Mouse (Mus musculus) T-helper 1 cell (primary cell): ENCODE results near the gene Tubg1.
"Not testable (repeated sequence)": the region's sequence is repeated elsewhere in the genome, so short reads cannot be mapped to it uniquely, and the experiment has no call there.

Experiments used
- in situ Hi-C: fragments of 300-600 bp; cut with MboI, MseI; formaldehyde crosslinking; loops from one replicate; pipeline ENCODE4 v1.15.1; 2025; ENCODE audit warnings: high pct_unique_total_duplicates

Tubg1 gene

GRCm38 (mm10) chr11:101140164-101140819 is 20.6 kb downstream of the Tubg1 start:
- in situ Hi-C loops, result no loop called here

- in situ Hi-C loops, result no loop called here
These were observed 21.4 kb downstream of the Tubg1 start for GRCm38 (mm10) chr11:101141088-101141487.

GRCm38 (mm10) chr11:101142215-101142967 is 22.7 kb downstream of the Tubg1 start:
- in situ Hi-C loops, result no loop called here

GRCm38 (mm10) chr11:101143338-101144225 is 23.8 kb downstream of the Tubg1 start:
- in situ Hi-C loops, result no loop called here

GRCm38 (mm10) chr11:101146377-101146776 is 26.6 kb downstream of the Tubg1 start:
- in situ Hi-C loops, result no loop called here

- in situ Hi-C loops, result no loop called here
These were observed 29.0 kb downstream of the Tubg1 start for GRCm38 (mm10) chr11:101148751-101149150.

GRCm38 (mm10) chr11:101149178-101150105 is 29.7 kb downstream of the Tubg1 start:
- in situ Hi-C loops, result no loop called here

- in situ Hi-C loops, result no loop called here
These were observed 31.3 kb downstream of the Tubg1 start for GRCm38 (mm10) chr11:101151063-101151462.

- in situ Hi-C loops, result no loop called here
These were observed 33.1 kb downstream of the Tubg1 start for GRCm38 (mm10) chr11:101152825-101153224.

GRCm38 (mm10) chr11:101154648-101155047 is 34.9 kb downstream of the Tubg1 start:
- in situ Hi-C loops, result no loop called here

GRCm38 (mm10) chr11:101155151-101155550 is 35.4 kb downstream of the Tubg1 start:
- in situ Hi-C loops, result no loop called here

- in situ Hi-C loops, result no loop called here
These were observed 36.1 kb downstream of the Tubg1 start, which contains the start of gene Tubg2 for GRCm38 (mm10) chr11:101155728-101156371. Gene Tubg2, plus strand, starts transcription at chr11:101155907.

- in situ Hi-C loops, result not testable (repeated sequence)
These were observed 40.4 kb downstream of the Tubg1 start for GRCm38 (mm10) chr11:101160151-101160550.

- in situ Hi-C loops, result not testable (repeated sequence)
These were observed 41.3 kb downstream of the Tubg1 start for GRCm38 (mm10) chr11:101160981-101161505.

- in situ Hi-C loops, result no loop called here
These were observed 41.8 kb downstream of the Tubg1 start for GRCm38 (mm10) chr11:101161551-101161950.

GRCm38 (mm10) chr11:101162301-101162700 is 42.6 kb downstream of the Tubg1 start:
- in situ Hi-C loops, result no loop called here

GRCm38 (mm10) chr11:101162772-101163171 is 43.0 kb downstream of the Tubg1 start:
- in situ Hi-C loops, result no loop called here

- in situ Hi-C loops, result no loop called here
These were observed 44.0 kb downstream of the Tubg1 start for GRCm38 (mm10) chr11:101163476-101164350.

- in situ Hi-C loops, result no loop called here
These were observed 44.6 kb downstream of the Tubg1 start for GRCm38 (mm10) chr11:101164351-101164665.
